Mouse (Mus musculus) hematopoietic stem cell, adult 5-6 weeks (primary cell): ENCODE data around the gene Sec16a. TPM values are rescaled to one million over a fixed set of nuclear protein-coding genes. Genes with fewer than 3 reads are reported as not detected.

Experiments used
- ATAC-seq, 2 experiments: fragments of 125-278 bp in 1 of 2; replicated peaks in 1 of 2; 2 replicates each; pipeline ENCODE4 v1.8.0; 2016 to 2017; ENCODE audit warnings: inconsistent platforms in 2 of 2, mild to moderate bottlenecking in 2 of 2, moderate number of reproducible peaks in 2 of 2, low read depth in 1 of 2, moderate TSS enrichment in 1 of 2; ENCODE audit not compliant: low FRiP score in 2 of 2, poor library complexity in 2 of 2, severe bottlenecking in 2 of 2, insufficient read depth in 1 of 2, low TSS enrichment in 1 of 2
- total RNA-seq: library from RNA; stranded (forward); fragments of 172-1452, 232-1000 nt; gene quantifications from 2 replicates; pipeline ENCODE4 v1.2.3, GENCODE M21; 2017

Sec16a gene
- total RNA-seq, 1 experiment from 2014 or later = 30.8 TPM

DNA sequence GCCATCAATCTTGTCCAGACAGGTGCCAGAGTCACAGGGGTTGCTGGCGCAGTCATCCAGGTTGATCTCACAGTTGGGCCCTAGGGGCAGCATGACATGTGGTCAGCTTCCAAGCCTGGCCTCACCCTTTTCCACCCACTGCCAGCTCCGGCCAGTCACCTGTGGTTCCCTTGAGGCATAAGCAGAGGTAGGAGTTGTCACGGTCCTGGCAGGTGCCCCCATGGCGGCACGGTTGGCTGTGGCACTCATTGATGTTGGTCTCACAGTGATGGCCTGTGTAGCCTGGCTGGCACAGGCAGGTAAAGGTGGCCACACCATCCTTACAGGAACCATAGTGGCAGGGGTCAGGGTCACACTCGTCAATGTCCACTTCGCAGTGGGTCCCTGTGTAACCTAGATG lies 32.9 kb upstream of the Sec16a start:
- ATAC-seq = no peak

GRCm38 (mm10) chr2:26475505-26476430 lies 30.8 kb upstream of the Sec16a start:
- peak in 1 of 2 experiments; percentile 30; a peak in 1 of 4 replicates for ATAC-seq

DNA sequence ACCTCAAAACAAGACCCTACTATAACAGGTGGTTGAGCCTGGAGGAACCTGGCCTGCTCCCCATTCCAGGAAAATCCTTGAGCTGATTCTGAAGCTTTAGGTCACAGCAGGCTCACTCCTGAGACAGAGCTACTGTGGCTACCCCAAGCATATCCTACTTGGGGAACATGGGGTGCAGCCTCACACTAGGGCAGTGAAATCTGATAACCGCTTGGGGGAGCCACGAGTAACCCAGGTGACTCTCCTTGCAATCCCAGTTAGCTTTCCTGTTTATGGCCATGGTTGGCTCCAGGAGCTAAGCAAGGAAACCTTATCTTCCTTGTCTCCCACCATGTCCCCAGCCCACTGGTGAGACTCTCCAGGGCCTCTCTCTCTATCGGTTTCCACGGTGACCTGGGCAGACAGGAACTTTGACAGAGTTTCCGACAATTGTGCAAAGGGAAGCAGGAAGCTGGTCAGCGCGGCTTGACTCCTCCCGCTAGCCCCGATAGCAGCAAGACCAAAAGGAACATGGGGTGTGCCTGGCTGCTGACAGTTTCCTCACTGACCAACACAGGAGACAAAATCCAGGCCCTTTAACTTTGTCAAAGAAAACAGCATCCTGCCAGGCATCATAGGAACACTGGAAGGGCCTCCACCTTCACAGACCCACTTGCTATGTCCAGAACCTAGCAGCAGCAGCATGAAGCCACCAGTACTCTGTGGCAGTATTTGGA lies 29.9 kb upstream of the Sec16a start:
- ATAC-seq = peak; percentile 18 to 49; a peak in 2 of 4 replicates

DNA sequence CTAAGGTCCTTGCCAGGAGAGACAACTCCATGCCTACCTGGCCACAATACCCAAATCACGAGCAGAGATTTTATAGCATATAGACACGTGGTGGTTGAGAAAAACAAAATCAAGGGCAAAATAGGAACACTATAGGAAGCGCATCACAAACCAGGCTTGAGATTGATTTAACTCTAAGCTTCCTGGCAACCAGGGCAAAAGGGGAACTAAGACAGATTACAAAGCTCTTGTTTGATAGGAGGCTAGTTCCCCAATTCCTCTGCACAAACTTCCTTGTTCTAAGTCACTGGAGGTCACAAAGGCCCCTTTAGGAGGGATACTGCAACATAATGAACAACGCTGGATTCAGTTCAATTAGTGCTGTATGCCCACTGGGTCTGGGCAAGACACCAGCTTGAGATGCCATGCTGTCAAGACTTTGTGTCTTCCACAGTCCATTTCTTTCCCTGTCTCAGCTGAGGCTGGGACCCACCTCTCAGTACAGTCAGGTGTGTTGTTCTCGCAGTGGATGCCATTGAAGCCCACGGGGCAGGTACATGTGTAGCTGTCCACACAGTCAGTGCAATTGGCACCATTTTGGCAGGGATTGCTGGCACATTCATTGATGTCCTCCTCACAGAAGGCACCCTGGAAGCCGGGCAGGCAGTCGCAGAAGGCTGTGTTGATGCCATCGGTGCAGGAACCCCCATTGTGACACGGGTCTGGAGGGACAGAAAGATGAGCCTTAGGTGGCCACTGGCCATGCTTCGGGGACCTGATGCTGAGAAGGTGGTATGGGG lies 27.5 kb upstream of the Sec16a start:
- ATAC-seq = peak; percentile 58 to 84

DNA sequence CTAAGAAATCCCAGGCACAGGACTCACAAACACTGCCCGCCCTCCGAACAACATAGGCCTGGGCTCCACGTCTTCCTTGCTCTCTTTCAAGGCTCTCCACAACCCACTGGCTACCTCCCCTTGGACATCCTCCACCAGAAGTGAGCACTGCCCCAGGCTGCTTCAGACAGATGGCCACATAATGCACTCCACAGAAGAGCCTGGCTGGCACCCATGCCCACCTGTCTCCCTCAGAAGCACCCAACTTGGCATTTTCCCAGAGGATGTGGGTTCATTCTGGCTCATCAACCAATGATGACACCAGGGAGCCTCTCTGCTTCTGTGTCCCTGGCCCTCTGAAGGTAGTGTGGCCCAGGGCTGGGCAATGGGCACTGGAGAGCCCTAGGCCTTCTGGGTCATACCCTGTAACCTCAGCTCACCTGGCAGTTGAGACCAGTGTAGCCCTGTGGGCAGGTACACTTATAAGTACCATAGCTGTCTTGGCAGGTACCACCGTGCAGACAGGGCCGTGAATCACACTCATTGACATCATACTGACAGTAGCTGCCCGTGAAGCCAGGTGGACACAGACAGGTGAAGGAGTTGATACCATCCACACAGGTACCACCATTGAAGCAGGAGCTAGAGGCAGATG lies 26.8 kb upstream of the Sec16a start:
- ATAC-seq = no peak

- no peak for ATAC-seq
Observed at GRCm38 (mm10) chr2:26470967-26471366, 26.0 kb upstream of the Sec16a start.

GRCm38 (mm10) chr2:26468376-26468775 lies 23.4 kb upstream of the Sec16a start:
- no peak for ATAC-seq

DNA sequence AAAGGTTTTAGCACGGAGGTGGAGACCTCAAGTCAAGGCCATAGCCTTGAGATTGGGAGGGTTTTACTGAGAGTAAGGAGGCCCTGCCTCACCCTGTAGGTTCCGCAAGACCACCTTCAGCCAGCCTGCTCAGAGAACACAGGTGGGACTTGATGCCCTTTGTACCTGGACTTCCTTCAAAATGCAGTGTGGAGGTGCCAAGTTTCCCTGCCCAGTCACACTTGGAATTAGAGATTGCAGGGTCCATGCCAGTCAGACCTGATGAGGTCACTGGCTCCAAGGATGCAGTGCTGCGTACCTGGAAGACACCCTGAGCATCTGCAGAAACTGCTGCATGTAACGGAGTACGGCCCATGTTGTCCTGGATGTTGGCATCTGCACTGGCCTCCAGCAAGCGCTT lies 18.4 kb upstream of the Sec16a start:
- ATAC-seq = no peak

DNA sequence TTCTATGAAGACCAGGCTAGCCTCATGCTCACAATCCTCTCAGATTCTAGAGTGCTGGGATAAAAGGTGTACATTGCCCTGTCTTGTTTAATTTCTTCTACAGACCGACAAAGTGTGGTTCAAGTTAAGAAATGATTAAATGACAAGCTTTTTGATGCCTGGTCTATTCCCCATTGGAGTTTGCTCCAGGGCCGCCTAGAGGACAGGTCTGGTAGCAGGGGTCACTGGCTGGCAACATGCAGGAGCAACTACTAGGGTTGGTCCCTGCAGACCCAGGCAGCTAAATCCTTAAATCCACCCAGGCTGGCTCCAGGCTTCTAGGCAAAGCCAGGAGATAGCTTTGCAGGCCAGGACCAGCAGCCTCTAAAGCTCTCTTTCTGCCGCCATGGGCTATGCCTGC lies 18.0 kb upstream of the Sec16a start:
- no peak for ATAC-seq

- no peak for ATAC-seq
Observed at GRCm38 (mm10) chr2:26461667-26462066, 16.7 kb upstream of the Sec16a start.

GRCm38 (mm10) chr2:26460837-26461236 lies 15.8 kb upstream of the Sec16a start:
- no peak for ATAC-seq

GRCm38 (mm10) chr2:26460097-26460646 lies 15.2 kb upstream of the Sec16a start:
- ATAC-seq = no peak

DNA sequence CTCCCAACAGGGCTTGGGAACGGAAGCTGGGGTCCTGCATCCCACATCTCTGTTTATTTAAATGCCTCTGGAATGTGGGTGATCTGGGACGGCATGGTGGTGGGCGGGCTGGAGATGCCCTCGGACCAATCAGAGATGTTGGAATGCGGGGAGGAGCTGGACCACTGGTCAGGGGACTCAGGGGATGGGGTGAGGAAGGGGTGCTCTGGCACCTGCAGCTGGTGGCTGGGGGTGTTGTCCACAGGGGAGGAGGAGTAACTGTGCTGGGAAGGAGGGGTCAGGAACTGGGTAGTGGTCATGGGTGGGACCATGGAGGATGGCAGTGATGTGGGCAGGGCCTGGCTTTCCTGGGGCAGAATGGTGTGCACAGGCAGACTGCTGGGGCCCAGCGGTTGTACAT lies 14.5 kb upstream of the Sec16a start:
- ATAC-seq = no peak

- 0 out of 4 replicates have a peak, but pooled peaks of 1 of the 2 experiments have one; percentile 6 for ATAC-seq
Observed at GRCm38 (mm10) chr2:26458402-26459124, 13.5 kb upstream of the Sec16a start.

GRCm38 (mm10) chr2:26449121-26450060 lies 4.4 kb upstream of the Sec16a start:
- ATAC-seq = no peak
